Mouse (Mus musculus): Measurements from ENCODE around the gene Qdpr. TPM values are rescaled to one million over a fixed set of nuclear protein-coding genes. Genes with fewer than 3 reads are reported as not detected.

Qdpr gene
- polyA plus RNA-seq, 1 experiment from 2014 or later: 88.0 TPM

- under 1% methylated on average over 78 of the region's 78 CpGs for WGBS
These were observed 43.4 kb upstream of the Qdpr start, which contains the start of gene Lap3 for GRCm38 (mm10) chr5:45493191-45494092. Gene Lap3, plus strand, starts transcription at chr5:45493374.

GRCm38 (mm10) chr5:45491776-45492175 lies 41.7 kb upstream of the Qdpr start:
- WGBS: 68% methylated on average over 4 of the region's 4 CpGs
- Histone ChIP-seq H3K27ac (replicated peaks in 1 of 2; ENCODE audit: control insufficient read depth in 1 of 2, insufficient read depth in 1 of 2, low read depth in 2 of 2, low read length in 2 of 2) (no peak overlapping the region), H3K4me1 (ENCODE audit: control insufficient read depth in 2 of 2, insufficient read depth in 2 of 2, low read length in 2 of 2) (peaks cover 8% of the 10 kb centered on the region in 2 experiments), H3K9me3 (ENCODE audit: control insufficient read depth, low read length) (no peaks in the 10 kb centered on the region), H3K9ac (ENCODE audit: low read length) (no peak overlapping the region), H3K4me2 (ENCODE audit: low read length) (no peak overlapping the region), H3K36me3 (ENCODE audit: control insufficient read depth, insufficient read depth, low read length) (peaks cover 15% of the 10 kb centered on the region), H3K27me3 (ENCODE audit: control insufficient read depth, insufficient read depth, low read length) (peaks cover 7% of the 10 kb centered on the region), H3K4me3 (ENCODE audit: control insufficient read depth in 1 of 2, insufficient read depth in 1 of 2, low read depth in 1 of 2, low read length in 2 of 2) (no peak overlapping the region)
- no peak for ATAC-seq (ENCODE audit: insufficient number of reproducible peaks, insufficient read depth, low FRiP score, low read depth)

More at GRCm38 (mm10) chr5:45493191-45494092, 43.4 kb upstream of the Qdpr start, which contains the start of gene Lap3:
- Histone ChIP-seq H3K4me3 (ENCODE audit: control insufficient read depth in 1 of 2, insufficient read depth in 1 of 2, low read depth in 1 of 2, low read length in 2 of 2) (peak within 1 kb of the TSS; percentile 69 to 76), H3K4me1 (ENCODE audit: control insufficient read depth in 2 of 2, insufficient read depth in 2 of 2, low read length in 2 of 2) (peaks cover 8% of the 10 kb centered on the region in 2 experiments), H3K9me3 (ENCODE audit: control insufficient read depth, low read length) (no peaks in the 10 kb centered on the region), H3K4me2 (ENCODE audit: low read length) (peak within 1 kb of the TSS; percentile 82), H3K27ac (replicated peaks in 1 of 2; ENCODE audit: control insufficient read depth in 1 of 2, insufficient read depth in 1 of 2, low read depth in 2 of 2, low read length in 2 of 2) (peak within 1 kb of the TSS; percentile 17 to 71), H3K27me3 (ENCODE audit: control insufficient read depth, insufficient read depth, low read length) (0 out of 2 replicates have a peak, but pooled peaks cover 3% of the 10 kb centered on the region), H3K9ac (ENCODE audit: low read length) (peak within 1 kb of the TSS; percentile 84), H3K36me3 (ENCODE audit: control insufficient read depth, insufficient read depth, low read length) (peaks cover 30% of the 10 kb centered on the region)
- peak; percentile 96 for ATAC-seq (ENCODE audit: insufficient number of reproducible peaks, insufficient read depth, low FRiP score, low read depth)

GRCm38 (mm10) chr5:45483654-45484053 lies 33.6 kb upstream of the Qdpr start:
- Histone ChIP-seq H3K27me3 (ENCODE audit: control insufficient read depth, insufficient read depth, low read length) (peaks cover 4% of the 10 kb centered on the region), H3K4me2 (ENCODE audit: low read length) (no peak overlapping the region), H3K9ac (ENCODE audit: low read length) (no peak overlapping the region), H3K27ac (replicated peaks in 1 of 2; ENCODE audit: control insufficient read depth in 1 of 2, insufficient read depth in 1 of 2, low read depth in 2 of 2, low read length in 2 of 2) (no peak overlapping the region), H3K4me1 (ENCODE audit: control insufficient read depth in 2 of 2, insufficient read depth in 2 of 2, low read length in 2 of 2) (no peaks in the 10 kb centered on the region), H3K4me3 (ENCODE audit: control insufficient read depth in 1 of 2, insufficient read depth in 1 of 2, low read depth in 1 of 2, low read length in 2 of 2) (no peak overlapping the region), H3K36me3 (ENCODE audit: control insufficient read depth, insufficient read depth, low read length) (no peaks in the 10 kb centered on the region), H3K9me3 (ENCODE audit: control insufficient read depth, low read length) (no peaks in the 10 kb centered on the region)
- no peak for ATAC-seq (ENCODE audit: insufficient number of reproducible peaks, insufficient read depth, low FRiP score, low read depth)
- WGBS: 59% methylated on average over 1 of the region's 1 CpGs

- no peaks in the 10 kb centered on the region for H3K36me3 ChIP-seq (ENCODE audit: control insufficient read depth, insufficient read depth, low read length)
- H3K27me3 ChIP-seq (ENCODE audit: control insufficient read depth, insufficient read depth, low read length): peaks cover 2% of the 10 kb centered on the region
- H3K4me1 ChIP-seq (ENCODE audit: control insufficient read depth in 2 of 2, insufficient read depth in 2 of 2, low read length in 2 of 2): no peaks in the 10 kb centered on the region
- no peaks in the 10 kb centered on the region for H3K9me3 ChIP-seq (ENCODE audit: control insufficient read depth, low read length)
- H3K27ac ChIP-seq (replicated peaks in 1 of 2; ENCODE audit: control insufficient read depth in 1 of 2, insufficient read depth in 1 of 2, low read depth in 2 of 2, low read length in 2 of 2): no peak overlapping the region
- no peak overlapping the region for H3K4me3 ChIP-seq (ENCODE audit: control insufficient read depth in 1 of 2, insufficient read depth in 1 of 2, low read depth in 1 of 2, low read length in 2 of 2)
- H3K9ac ChIP-seq (ENCODE audit: low read length): no peak overlapping the region
- ATAC-seq (ENCODE audit: insufficient number of reproducible peaks, insufficient read depth, low FRiP score, low read depth): no peak
- 50% methylated on average over 3 of the region's 3 CpGs for WGBS
- no peak overlapping the region for H3K4me2 ChIP-seq (ENCODE audit: low read length)
These were observed 32.6 kb upstream of the Qdpr start for GRCm38 (mm10) chr5:45482607-45483006.

GRCm38 (mm10) chr5:45481125-45481524 lies 31.1 kb upstream of the Qdpr start:
- H3K9me3 ChIP-seq (ENCODE audit: control insufficient read depth, low read length): no peaks in the 10 kb centered on the region
- ATAC-seq (ENCODE audit: insufficient number of reproducible peaks, insufficient read depth, low FRiP score, low read depth): no peak
- WGBS: 91% methylated on average over 2 of the region's 2 CpGs

GRCm38 (mm10) chr5:45480066-45480465 lies 30.0 kb upstream of the Qdpr start:
- 84% methylated on average over 1 of the region's 1 CpGs for WGBS
- H3K27me3 ChIP-seq (ENCODE audit: control insufficient read depth, insufficient read depth, low read length): no peaks in the 10 kb centered on the region
- no peaks in the 10 kb centered on the region for H3K36me3 ChIP-seq (ENCODE audit: control insufficient read depth, insufficient read depth, low read length)
- no peaks in the 10 kb centered on the region for H3K4me1 ChIP-seq (ENCODE audit: control insufficient read depth in 2 of 2, insufficient read depth in 2 of 2, low read length in 2 of 2)
- H3K4me2 ChIP-seq (ENCODE audit: low read length): no peak overlapping the region
- no peak for ATAC-seq (ENCODE audit: insufficient number of reproducible peaks, insufficient read depth, low FRiP score, low read depth)
- no peak overlapping the region for H3K4me3 ChIP-seq (ENCODE audit: control insufficient read depth in 1 of 2, insufficient read depth in 1 of 2, low read depth in 1 of 2, low read length in 2 of 2)
- no peak overlapping the region for H3K27ac ChIP-seq (replicated peaks in 1 of 2; ENCODE audit: control insufficient read depth in 1 of 2, insufficient read depth in 1 of 2, low read depth in 2 of 2, low read length in 2 of 2)
- no peak overlapping the region for H3K9ac ChIP-seq (ENCODE audit: low read length)
- H3K9me3 ChIP-seq (ENCODE audit: control insufficient read depth, low read length): no peaks in the 10 kb centered on the region

More at GRCm38 (mm10) chr5:45481125-45481524, 31.1 kb upstream of the Qdpr start:
- Histone ChIP-seq H3K4me3 (ENCODE audit: control insufficient read depth in 1 of 2, insufficient read depth in 1 of 2, low read depth in 1 of 2, low read length in 2 of 2) (no peak overlapping the region), H3K36me3 (ENCODE audit: control insufficient read depth, insufficient read depth, low read length) (no peaks in the 10 kb centered on the region), H3K27me3 (ENCODE audit: control insufficient read depth, insufficient read depth, low read length) (no peaks in the 10 kb centered on the region), H3K4me2 (ENCODE audit: low read length) (no peak overlapping the region), H3K4me1 (ENCODE audit: control insufficient read depth in 2 of 2, insufficient read depth in 2 of 2, low read length in 2 of 2) (no peaks in the 10 kb centered on the region), H3K27ac (replicated peaks in 1 of 2; ENCODE audit: control insufficient read depth in 1 of 2, insufficient read depth in 1 of 2, low read depth in 2 of 2, low read length in 2 of 2) (no peak overlapping the region), H3K9ac (ENCODE audit: low read length) (no peak overlapping the region)

GRCm38 (mm10) chr5:45477601-45478000 lies 27.6 kb upstream of the Qdpr start:
- H3K9ac ChIP-seq (ENCODE audit: low read length): no peak overlapping the region
- no peak overlapping the region for H3K4me2 ChIP-seq (ENCODE audit: low read length)
- H3K36me3 ChIP-seq (ENCODE audit: control insufficient read depth, insufficient read depth, low read length): no peaks in the 10 kb centered on the region
- no peak overlapping the region for H3K27ac ChIP-seq (replicated peaks in 1 of 2; ENCODE audit: control insufficient read depth in 1 of 2, insufficient read depth in 1 of 2, low read depth in 2 of 2, low read length in 2 of 2)
- H3K4me1 ChIP-seq (ENCODE audit: control insufficient read depth in 2 of 2, insufficient read depth in 2 of 2, low read length in 2 of 2): no peaks in the 10 kb centered on the region; a peak in 1 of 4 replicates
- H3K27me3 ChIP-seq (ENCODE audit: control insufficient read depth, insufficient read depth, low read length): no peaks in the 10 kb centered on the region
- H3K9me3 ChIP-seq (ENCODE audit: control insufficient read depth, low read length): no peaks in the 10 kb centered on the region
- ATAC-seq (ENCODE audit: insufficient number of reproducible peaks, insufficient read depth, low FRiP score, low read depth): no peak
- WGBS: 66% methylated on average over 7 of the region's 7 CpGs
- H3K4me3 ChIP-seq (ENCODE audit: control insufficient read depth in 1 of 2, insufficient read depth in 1 of 2, low read depth in 1 of 2, low read length in 2 of 2): no peak overlapping the region
